Mouse (Mus musculus) CH12.LX (cell line): ENCODE data around the gene 3110040N11Rik. TPM values are rescaled to one million over a fixed set of nuclear protein-coding genes. Genes with fewer than 3 reads are reported as not detected.

Experiments used
- DNase-seq: peaks from one replicate; pipeline ENCODE4 v3.0.0-alpha.2; 2013; ENCODE audit errors: extremely low read depth
- H3K27ac ChIP-seq: 2 replicates; pipeline ENCODE4 v1.5.1; 2012; ENCODE audit warnings: low read depth, mild to moderate bottlenecking, control low read depth, moderate library complexity; ENCODE audit not compliant: insufficient read depth
- H3K27me3 ChIP-seq: replicated peaks from 2 replicates; pipeline ENCODE3; 2012; ENCODE audit warnings: inconsistent platforms
- H3K36me3 ChIP-seq, 2 experiments: replicated peaks in 1 of 2; 2 replicates each; pipeline versions ENCODE3 to v1.6.1; 2012; ENCODE audit warnings: inconsistent platforms in 1 of 2, low read length in 1 of 2, mild to moderate bottlenecking in 1 of 2, mixed read lengths in 1 of 2, moderate library complexity in 1 of 2; ENCODE audit not compliant: control insufficient read depth in 1 of 2, insufficient read depth in 1 of 2
- H3K4me1 ChIP-seq, 2 experiments: 2 replicates each; pipeline ENCODE4 v1.6.1; 2012; ENCODE audit warnings: inconsistent platforms in 1 of 2, moderate library complexity in 1 of 2; ENCODE audit not compliant: insufficient read depth in 2 of 2, control insufficient read depth in 1 of 2
- H3K4me2 ChIP-seq: 2 replicates; pipeline ENCODE4 v1.6.1; 2012; ENCODE audit warnings: low read depth, mild to moderate bottlenecking, control low read depth; ENCODE audit not compliant: poor library complexity, insufficient read depth, severe bottlenecking
- H3K4me3 ChIP-seq, 3 experiments: fragments of 150-350 bp in 1 of 3; sonication (generic) in 1 of 3; replicated peaks in 1 of 3; 2 replicates each; pipeline versions ENCODE3 to v1.5.1; 2011 to 2012; ENCODE audit warnings: low read depth in 2 of 3, low read length in 2 of 3, mild to moderate bottlenecking in 2 of 3, moderate library complexity in 2 of 3, control low read depth in 1 of 3, improper control_type of control experiment in 1 of 3, inconsistent platforms in 1 of 3, mixed read lengths in 1 of 3; ENCODE audit not compliant: poor library complexity in 1 of 3
- H3K79me2 ChIP-seq: replicated peaks from 2 replicates; pipeline ENCODE4 v1.6.1; 2012; ENCODE audit warnings: mild to moderate bottlenecking, moderate library complexity; ENCODE audit not compliant: control insufficient read depth, poor library complexity, insufficient read depth, severe bottlenecking; ENCODE audit errors: extremely low read depth
- H3K9ac ChIP-seq: 2 replicates; pipeline ENCODE4 v1.6.1; 2012; ENCODE audit warnings: low read depth, mild to moderate bottlenecking, control low read depth, moderate library complexity; ENCODE audit not compliant: insufficient read depth
- H3K9me3 ChIP-seq: replicated peaks from 2 replicates; pipeline ENCODE3; 2012; ENCODE audit warnings: low read length, inconsistent platforms, mixed read lengths
- BHLHE40 ChIP-seq: IDR thresholded peaks from 2 replicates; pipeline ENCODE4 v1.6.1; 2011; ENCODE audit warnings: mild to moderate bottlenecking, low read depth, low read length, improper control_type of control experiment
- CTCF ChIP-seq, 2 experiments: IDR thresholded peaks in 1 of 2; conservative IDR thresholded peaks in 1 of 2; 2 replicates each; pipeline ENCODE4 v1.5.1; 2011 to 2012; ENCODE audit warnings: low read depth in 2 of 2, low read length in 2 of 2, improper control_type of control experiment in 1 of 2, inconsistent platforms in 1 of 2, mild to moderate bottlenecking in 1 of 2, moderate library complexity in 1 of 2
- EP300 ChIP-seq: IDR thresholded peaks from 2 replicates; pipeline ENCODE4 v1.6.1; 2011; ENCODE audit warnings: low read length, improper control_type of control experiment
- ETS1 ChIP-seq: conservative IDR thresholded peaks from 2 replicates; pipeline ENCODE4 v1.6.1; 2012; ENCODE audit warnings: low read depth, mild to moderate bottlenecking, inconsistent platforms, low read length, improper control_type of control experiment, moderate library complexity
- GABPA ChIP-seq: IDR thresholded peaks from 2 replicates; pipeline ENCODE4 v1.6.1; 2012; ENCODE audit warnings: low read depth, low read length, improper control_type of control experiment, inconsistent platforms; ENCODE audit not compliant: insufficient replicate concordance
- JUND ChIP-seq: conservative IDR thresholded peaks from 2 replicates; pipeline ENCODE4 v1.6.1; 2011; ENCODE audit warnings: low read depth, low read length, improper control_type of control experiment
- KAT2A ChIP-seq: IDR thresholded peaks from 2 replicates; pipeline ENCODE4 v1.6.1; 2012; ENCODE audit warnings: low read length, improper control_type of control experiment, inconsistent platforms; ENCODE audit not compliant: insufficient replicate concordance
- MAZ ChIP-seq: IDR thresholded peaks from 2 replicates; pipeline ENCODE4 v1.6.1; 2012; ENCODE audit warnings: low read depth, mild to moderate bottlenecking, inconsistent platforms, low read length, improper control_type of control experiment, moderate library complexity
- NELFE ChIP-seq: IDR thresholded peaks from 2 replicates; pipeline ENCODE4 v1.6.1; 2011; ENCODE audit warnings: low read depth, low read length, improper control_type of control experiment
- POLR2AphosphoS2 ChIP-seq: IDR thresholded peaks from 2 replicates; pipeline ENCODE4 v1.6.1; 2011; ENCODE audit warnings: low read depth, low read length, improper control_type of control experiment
- RAD21 ChIP-seq: IDR thresholded peaks from 2 replicates; pipeline ENCODE4 v1.6.1; 2011; ENCODE audit warnings: low read depth, mild to moderate bottlenecking, low read length, improper control_type of control experiment, moderate library complexity
- RCOR1 ChIP-seq: conservative IDR thresholded peaks from 2 replicates; pipeline ENCODE4 v1.6.1; 2012; ENCODE audit warnings: low read depth, mild to moderate bottlenecking, inconsistent platforms, low read length, improper control_type of control experiment
- USF1 ChIP-seq: IDR thresholded peaks from 2 replicates; pipeline ENCODE4 v1.6.1; 2014; ENCODE audit warnings: low read depth, mild to moderate bottlenecking, inconsistent platforms, low read length, improper control_type of control experiment
- ZKSCAN1 ChIP-seq: IDR thresholded peaks from 2 replicates; pipeline ENCODE4 v1.6.1; 2012; ENCODE audit warnings: low read depth, inconsistent platforms, low read length, improper control_type of control experiment, borderline replicate concordance
- ZNF384 ChIP-seq: IDR thresholded peaks from 2 replicates; pipeline ENCODE4 v1.6.1; 2012; ENCODE audit warnings: low read depth, low read length, improper control_type of control experiment, inconsistent platforms
- dilution Hi-C: fragments of 300-500 bp; cut with MboI; formaldehyde crosslinking; loops from 2 replicates; pipeline ENCODE4 v1.14.3; 2020; ENCODE audit warnings: low sequenced_read_pairs; ENCODE audit not compliant: extremely low pct_unique_long_range_greater_than_20kb, extremely low pct_ligation_motif_present
- in situ Hi-C: fragments of 300-500 bp; cut with MboI; formaldehyde crosslinking; loops from 3 replicates; pipeline ENCODE4 v1.14.3; 2019; ENCODE audit warnings: low sequenced_read_pairs, low pct_ligation_motif_present, low pct_unique_long_range_greater_than_20kb, mixed read lengths
- polyA plus RNA-seq: library from polyadenylated mRNA; unstranded; fragments of >175 nt; gene quantifications from 2 replicates; pipeline ENCODE4 v1.2.1, GENCODE M21; 2012; ENCODE audit warnings: low read depth; ENCODE audit not compliant: insufficient read length
- total RNA-seq, 2 experiments: library from RNA; depleted of rRNA; stranded (reverse); fragments of 300-350 nt in 1 of 2; fragments of >200 nt in 1 of 2; gene quantifications; 2 replicates each; pipeline ENCODE4 v1.2.3; 2012 to 2014

The 3110040N11Rik gene
- total and polyA plus RNA-seq, 3 experiments = 53.2 to 91.7 (median 58.6) TPM

DNA sequence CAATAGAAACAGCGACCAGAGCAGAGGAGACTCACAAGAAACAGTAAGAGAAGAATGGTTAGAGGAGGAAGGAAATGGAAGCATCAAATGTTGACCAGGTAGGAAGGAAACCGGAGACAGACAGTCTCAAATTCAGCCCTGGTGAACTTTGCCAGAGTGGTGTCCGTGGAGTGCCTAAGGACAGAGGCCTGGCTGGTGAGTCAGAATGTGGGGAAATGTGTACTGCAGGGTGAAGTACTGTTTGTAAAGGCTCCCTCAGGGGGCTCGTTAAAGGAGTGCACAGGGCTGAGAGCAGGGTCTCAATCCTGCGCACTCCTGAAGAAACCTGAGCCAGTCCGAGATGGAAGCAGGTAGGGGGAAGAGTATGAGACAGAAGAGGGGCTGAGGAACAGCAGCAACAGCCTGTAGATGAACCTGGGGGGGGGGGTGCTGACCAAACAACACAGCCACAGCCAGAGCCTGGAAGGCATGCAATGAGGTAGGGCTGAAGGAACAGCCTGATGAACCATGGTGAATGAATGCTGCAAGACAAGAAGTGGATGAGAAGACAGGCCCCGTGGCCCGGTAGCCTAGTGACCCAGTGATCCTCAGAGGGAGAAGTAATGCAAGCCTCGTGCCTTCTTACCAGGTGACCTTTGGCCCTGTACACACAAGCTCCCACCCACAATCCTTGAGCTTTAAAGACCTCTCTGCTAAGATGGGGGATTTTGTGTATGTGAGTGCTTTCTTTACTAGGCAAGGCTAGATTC lies 53.8 kb downstream of the 3110040N11Rik start:
- dilution Hi-C loops (no loop called here), in situ Hi-C loops (no loop called here)
- Histone ChIP-seq H3K27me3 (peaks cover 12% of the 10 kb centered on the region), H3K36me3 (no peaks in the 10 kb centered on the region), H3K4me3 (no peak overlapping the region), H3K9me3 (no peaks in the 10 kb centered on the region), H3K4me2 (no peak overlapping the region), H3K9ac (no peak overlapping the region), H3K79me2 (no peaks in the 10 kb centered on the region), H3K4me1 (no peaks in the 10 kb centered on the region), H3K27ac (no peak overlapping the region)
- no peak for DNase-seq
- TF ChIP-seq RAD21 (no peak), ETS1 (no peak), POLR2AphosphoS2 (no peak), CTCF (conservative IDR thresholded peaks at IDR 0.05 in 1 of 2, IDR thresholded peaks at IDR 0.05 in 1 of 2; ENCODE audit: low read depth in 2 of 2, low read length in 2 of 2) (no peak), ZKSCAN1 (no peak), MAZ (no peak), ZNF384 (no peak), GABPA (no peak), USF1 (no peak), NELFE (no peak), KAT2A (no peak)

DNA sequence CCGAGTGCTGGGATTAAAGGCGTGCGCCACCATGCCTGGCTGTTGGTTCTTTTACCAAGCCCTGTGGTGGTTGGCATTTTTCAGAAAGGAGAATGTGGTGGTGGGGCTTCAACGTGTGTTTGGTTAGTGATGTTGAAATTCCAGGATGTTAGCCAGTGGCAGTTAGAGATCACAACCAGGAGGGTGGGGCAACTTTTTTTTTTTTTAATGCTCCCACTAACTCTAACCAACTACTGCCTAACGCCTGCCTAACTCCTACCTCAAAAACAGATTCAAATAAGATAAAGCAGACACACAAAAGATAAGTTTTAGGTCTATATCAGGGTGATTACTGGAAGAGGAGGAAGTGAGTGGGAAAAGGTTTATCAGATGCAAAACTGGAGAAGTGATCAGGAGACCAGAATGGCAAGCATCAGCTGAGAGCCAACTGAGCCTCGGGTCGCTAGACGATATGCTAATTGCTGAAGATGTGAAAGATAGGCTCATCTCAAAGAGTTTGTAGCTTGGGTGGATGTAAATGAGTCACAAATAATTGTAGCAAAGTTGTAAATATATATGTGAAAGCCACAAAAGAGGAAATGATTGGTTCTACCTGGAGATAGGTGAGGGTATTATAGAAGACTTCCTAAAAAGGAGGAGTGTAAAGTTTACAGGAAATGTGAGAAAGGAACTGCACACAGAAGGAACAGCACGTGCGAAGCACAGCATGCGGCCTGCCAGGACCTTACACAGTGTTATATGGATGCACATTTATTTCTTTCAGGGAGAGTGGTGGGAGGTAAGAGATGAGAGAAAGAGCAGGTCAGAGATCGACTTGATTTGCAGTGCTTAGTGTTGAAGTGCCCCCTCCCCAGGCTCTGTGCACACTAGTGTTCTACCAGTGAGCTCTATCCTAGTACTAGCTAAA lies 56.8 kb downstream of the 3110040N11Rik start:
- in situ Hi-C loops = no loop called here

More for the DNA sequence above, 56.8 kb downstream of the 3110040N11Rik start:
- Histone ChIP-seq H3K9me3 (no peaks in the 10 kb centered on the region), H3K4me1 (peaks cover 3 to 10% of the 10 kb centered on the region in 2 experiments; a peak in 3 of 4 replicates), H3K27me3 (peaks cover 9% of the 10 kb centered on the region), H3K27ac (no peak overlapping the region), H3K4me3 (no peak overlapping the region), H3K4me2 (no peak overlapping the region), H3K9ac (no peak overlapping the region), H3K79me2 (no peaks in the 10 kb centered on the region), H3K36me3 (no peaks in the 10 kb centered on the region)
- DNase-seq = no peak
- dilution Hi-C loops = no loop called here
- TF ChIP-seq CTCF (conservative IDR thresholded peaks at IDR 0.05 in 1 of 2, IDR thresholded peaks at IDR 0.05 in 1 of 2; ENCODE audit: low read depth in 2 of 2, low read length in 2 of 2) = no peak
- TF ChIP-seq BHLHE40 = no peak
- TF ChIP-seq EP300 = no peak
- TF ChIP-seq JUND = no peak
- no peak for TF ChIP-seq RCOR1
- no peak for TF ChIP-seq ETS1

Other genes with a start within 250 kb of the 3110040N11Rik start
- gene Fsd2, start 222.5 kb downstream of the 3110040N11Rik start, total RNA-seq (2012; rRNA removed) = 1.2 and 1.6 TPM in 2 replicates
- 0.18 and 0.26 TPM in 2 replicates for gene Fsd2, start 222.5 kb downstream of the 3110040N11Rik start, total RNA-seq (2014; rRNA removed)
- 0.54 and 0.56 TPM in 2 replicates for gene Fsd2, start 222.5 kb downstream of the 3110040N11Rik start, polyA plus RNA-seq
- 9.7 and 13.3 TPM in 2 replicates for gene Whamm, start 218.2 kb downstream of the 3110040N11Rik start, total RNA-seq (2012; rRNA removed)
- 5.2 and 5.4 TPM in 2 replicates for gene Whamm, start 218.2 kb downstream of the 3110040N11Rik start, total RNA-seq (2014; rRNA removed)
- gene Whamm, start 218.2 kb downstream of the 3110040N11Rik start, polyA plus RNA-seq = 11.2 and 13.3 TPM in 2 replicates
- 0.08 TPM in 1 of 2 replicates, not detected in the other for gene Homer2, start 82.0 kb downstream of the 3110040N11Rik start, total RNA-seq (2012; rRNA removed)
- gene Homer2, start 82.0 kb downstream of the 3110040N11Rik start, total RNA-seq (2014; rRNA removed) = not detected in 2 replicates
- not detected in 2 replicates for gene Homer2, start 82.0 kb downstream of the 3110040N11Rik start, polyA plus RNA-seq
- gene Ramac, start 26.6 kb downstream of the 3110040N11Rik start, total RNA-seq (2012; rRNA removed) = 30.8 and 36.4 TPM in 2 replicates
- 133 and 134 TPM in 2 replicates for gene Ramac, start 26.6 kb downstream of the 3110040N11Rik start, total RNA-seq (2014; rRNA removed)
- 48.1 and 56.8 TPM in 2 replicates for gene Ramac, start 26.6 kb downstream of the 3110040N11Rik start, polyA plus RNA-seq
- gene Btbd1, start 40.0 kb upstream of the 3110040N11Rik start, total RNA-seq (2012; rRNA removed) = 45.8 and 48.0 TPM in 2 replicates
- 67.1 and 79.3 TPM in 2 replicates for gene Btbd1, start 40.0 kb upstream of the 3110040N11Rik start, total RNA-seq (2014; rRNA removed)
- gene Btbd1, start 40.0 kb upstream of the 3110040N11Rik start, polyA plus RNA-seq = 88.8 and 101 TPM in 2 replicates
- gene Gm10160, start 66.3 kb upstream of the 3110040N11Rik start, total RNA-seq (2012; rRNA removed) = not detected in 2 replicates
- not detected in 2 replicates for gene Gm10160, start 66.3 kb upstream of the 3110040N11Rik start, total RNA-seq (2014; rRNA removed)
- gene Gm10160, start 66.3 kb upstream of the 3110040N11Rik start, polyA plus RNA-seq = not detected in 2 replicates
- 0.59 and 0.93 TPM in 2 replicates for gene Tm6sf1, start 69.5 kb upstream of the 3110040N11Rik start, total RNA-seq (2012; rRNA removed)
- 0.28 and 0.54 TPM in 2 replicates for gene Tm6sf1, start 69.5 kb upstream of the 3110040N11Rik start, total RNA-seq (2014; rRNA removed)
- 0.57 and 0.68 TPM in 2 replicates for gene Tm6sf1, start 69.5 kb upstream of the 3110040N11Rik start, polyA plus RNA-seq
- 0.04 TPM in 2 replicates for gene Hdgfl3, start 145.0 kb upstream of the 3110040N11Rik start, total RNA-seq (2012; rRNA removed)
- gene Hdgfl3, start 145.0 kb upstream of the 3110040N11Rik start, total RNA-seq (2014; rRNA removed) = not detected in 2 replicates
- not detected in 2 replicates for gene Hdgfl3, start 145.0 kb upstream of the 3110040N11Rik start, polyA plus RNA-seq
- not detected in 2 replicates for gene Bnc1, start 202.8 kb upstream of the 3110040N11Rik start, total RNA-seq (2012; rRNA removed)
- not detected in 2 replicates for gene Bnc1, start 202.8 kb upstream of the 3110040N11Rik start, total RNA-seq (2014; rRNA removed)
- not detected in 2 replicates for gene Bnc1, start 202.8 kb upstream of the 3110040N11Rik start, polyA plus RNA-seq